Mouse (Mus musculus) intestine, embryonic 16.5 days (tissue): ENCODE measurements at regions not wholly inside any gene's neighbourhood (a gene's known extent, or its start where the extent isn't known, plus 50 kb on each side); places are given as distances from the start of the nearest gene placed in this dataset.

ENCODE experiments used
- ATAC-seq: fragments of 200-750 bp; cut with Nextera tagmentation; 2 replicates; pipeline ENCODE4 v1.8.0; 2017; ENCODE audit warnings: moderate TSS enrichment, moderate library complexity
- H3K27ac ChIP-seq: fragments of 300-500 bp; sonication (generic); 2 replicates; pipeline ENCODE4 v1.5.1; 2014; ENCODE audit warnings: mild to moderate bottlenecking, low read length
- H3K27me3 ChIP-seq: fragments of 300-500 bp; sonication (generic); replicated peaks from 2 replicates; pipeline ENCODE4 v1.6.1; 2014; ENCODE audit warnings: low read length, control low read depth, mixed read lengths; ENCODE audit not compliant: control insufficient read depth, insufficient read depth
- H3K36me3 ChIP-seq: fragments of 300-500 bp; sonication (generic); 2 replicates; pipeline ENCODE4 v1.6.1; 2014; ENCODE audit warnings: low read length, control low read depth; ENCODE audit not compliant: control insufficient read depth, insufficient read depth
- H3K4me1 ChIP-seq: fragments of 300-500 bp; sonication (generic); 2 replicates; pipeline ENCODE4 v1.6.1; 2014; ENCODE audit warnings: low read length, control low read depth, mixed read lengths; ENCODE audit not compliant: control insufficient read depth, insufficient read depth
- H3K4me2 ChIP-seq: fragments of 300-500 bp; sonication (generic); 2 replicates; pipeline ENCODE4 v1.6.1; 2014; ENCODE audit warnings: low read depth, low read length, control low read depth
- H3K4me3 ChIP-seq: fragments of 300-500 bp; sonication (generic); 2 replicates; pipeline ENCODE4 v1.5.1; 2014; ENCODE audit warnings: mild to moderate bottlenecking, low read length
- H3K9ac ChIP-seq: fragments of 300-500 bp; sonication (generic); 2 replicates; pipeline ENCODE4 v1.6.1; 2014; ENCODE audit warnings: low read depth, low read length
- H3K9me3 ChIP-seq: fragments of 300-500 bp; sonication (generic); 2 replicates; pipeline ENCODE4 v1.6.1; 2016; ENCODE audit warnings: low read length, control low read depth; ENCODE audit not compliant: control insufficient read depth
- WGBS: fragments of 180-500 bp; shearing (Covaris S2); extraction: QIAGEN DNeasy Blood & Tissue Kit; methylation state at CpG from one replicate; pipeline ENCODE4 v1.1.7; 2014; 5-methylcytosine and 5-hydroxymethylcytosine counted together

- Histone ChIP-seq H3K27ac (no peak overlapping the region), H3K27me3 (no peaks in the 10 kb centered on the region), H3K9ac (no peak overlapping the region), H3K4me3 (no peak overlapping the region), H3K36me3 (no peaks in the 10 kb centered on the region), H3K4me2 (no peak overlapping the region), H3K4me1 (no peaks in the 10 kb centered on the region), H3K9me3 (no peaks in the 10 kb centered on the region)
- 67% methylated on average over 5 of the region's 5 CpGs for WGBS
- ATAC-seq = no peak
Measured at GRCm38 (mm10) chr7:51266879-51267278, 243.9 kb upstream of the Ano5 start.

DNA sequence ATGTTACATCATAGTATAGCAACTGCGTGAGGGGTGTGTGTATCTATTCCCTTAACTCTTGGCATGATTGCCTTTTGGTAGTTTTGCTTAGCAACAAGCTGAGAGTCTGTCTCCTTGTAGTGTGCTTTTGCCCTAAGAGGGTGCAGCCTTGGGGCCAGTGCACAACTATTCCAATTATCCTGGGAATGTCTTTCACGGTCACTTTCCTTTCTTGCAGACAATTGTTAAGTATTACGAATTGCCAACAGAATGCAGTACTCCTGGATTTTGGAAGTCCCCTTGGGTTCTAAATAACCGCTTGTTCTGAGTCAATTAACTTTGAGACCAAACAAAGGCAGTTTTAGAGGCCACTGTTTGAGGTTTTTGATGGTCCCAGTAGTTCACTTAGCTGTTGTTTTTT lies 242.1 kb upstream of the Ano5 start:
- Histone ChIP-seq H3K9ac (no peak overlapping the region), H3K4me2 (no peak overlapping the region), H3K9me3 (no peaks in the 10 kb centered on the region), H3K36me3 (no peaks in the 10 kb centered on the region), H3K27me3 (no peaks in the 10 kb centered on the region), H3K4me1 (no peaks in the 10 kb centered on the region), H3K4me3 (no peak overlapping the region), H3K27ac (no peak overlapping the region)
- 41% methylated on average over 4 of the region's 4 CpGs for WGBS
- no peak for ATAC-seq

DNA sequence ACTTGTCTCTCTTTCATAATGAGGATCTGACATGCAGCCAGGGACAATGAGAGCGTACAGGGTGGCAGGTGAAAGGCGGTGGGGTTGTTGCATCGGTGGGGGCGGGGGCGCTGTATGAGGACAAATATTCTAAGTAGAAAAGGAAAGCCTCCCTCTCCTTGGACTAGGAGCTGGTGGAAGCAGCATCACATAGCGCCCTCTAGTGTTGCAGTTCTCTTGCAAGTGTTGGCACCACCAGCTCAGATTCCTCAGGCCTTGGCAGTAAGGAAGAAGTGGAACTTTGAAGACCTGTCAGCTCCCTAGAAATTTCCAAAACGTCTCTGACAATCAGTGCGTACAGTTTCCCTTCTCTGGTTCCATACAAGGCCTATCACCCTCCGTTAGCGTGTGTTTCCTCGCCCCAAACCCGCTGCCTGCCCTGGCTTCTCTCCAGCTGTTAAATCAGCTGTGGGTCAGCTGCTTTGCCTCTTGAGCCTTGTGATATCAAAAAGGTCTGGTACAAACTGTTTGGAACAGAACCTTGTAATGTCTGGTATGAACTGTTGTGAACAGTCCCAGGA lies 240.2 kb upstream of the Ano5 start:
- no peak overlapping the region for H3K9ac ChIP-seq
- no peaks in the 10 kb centered on the region for H3K36me3 ChIP-seq
- no peaks in the 10 kb centered on the region for H3K27me3 ChIP-seq
- H3K4me2 ChIP-seq = no peak overlapping the region
- H3K4me1 ChIP-seq = no peaks in the 10 kb centered on the region
- H3K4me3 ChIP-seq = no peak overlapping the region
- WGBS = 66% methylated on average over 12 of the region's 12 CpGs
- no peaks in the 10 kb centered on the region for H3K9me3 ChIP-seq
- H3K27ac ChIP-seq = no peak overlapping the region
- no peak for ATAC-seq

DNA sequence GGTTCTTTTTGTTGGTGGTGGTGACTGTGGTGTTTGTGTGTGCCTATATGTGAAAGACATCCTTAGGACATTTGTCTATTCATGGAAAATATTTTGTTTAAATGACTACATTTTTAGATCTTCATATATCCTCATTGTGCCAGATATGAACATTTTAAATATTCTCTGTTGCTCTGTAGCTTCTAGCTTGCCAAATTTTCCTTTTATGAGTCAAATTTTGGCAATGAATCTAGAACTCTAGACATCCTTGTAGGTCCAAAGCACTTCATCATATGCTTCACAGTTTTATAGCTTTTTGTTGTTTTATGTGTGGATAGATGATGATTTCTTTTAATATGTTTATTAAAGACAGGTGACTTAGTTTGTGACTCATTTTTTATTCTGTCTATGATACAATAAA lies 229.4 kb upstream of the Ano5 start:
- H3K27me3 ChIP-seq = no peaks in the 10 kb centered on the region
- ATAC-seq = no peak

GRCm38 (mm10) chr7:51300238-51300637 lies 210.6 kb upstream of the Ano5 start:
- ATAC-seq = peak; percentile 85
- no peaks in the 10 kb centered on the region for H3K27me3 ChIP-seq
- no peak overlapping the region for H3K4me2 ChIP-seq
- 13% methylated on average over 3 of the region's 3 CpGs for WGBS
- H3K36me3 ChIP-seq = no peaks in the 10 kb centered on the region
- H3K27ac ChIP-seq = no peak overlapping the region
- H3K9me3 ChIP-seq = no peaks in the 10 kb centered on the region
- H3K9ac ChIP-seq = no peak overlapping the region
- no peak overlapping the region for H3K4me3 ChIP-seq
- no peaks in the 10 kb centered on the region for H3K4me1 ChIP-seq

More for the DNA sequence above, 229.4 kb upstream of the Ano5 start:
- no peak overlapping the region for H3K4me2 ChIP-seq
- H3K4me1 ChIP-seq = no peaks in the 10 kb centered on the region
- no peak overlapping the region for H3K4me3 ChIP-seq
- no peak overlapping the region for H3K9ac ChIP-seq
- no peaks in the 10 kb centered on the region for H3K9me3 ChIP-seq
- H3K36me3 ChIP-seq = no peaks in the 10 kb centered on the region
- no peak overlapping the region for H3K27ac ChIP-seq

- Histone ChIP-seq H3K4me2 (no peak overlapping the region), H3K27ac (no peak overlapping the region), H3K9ac (no peak overlapping the region), H3K27me3 (no peaks in the 10 kb centered on the region), H3K36me3 (no peaks in the 10 kb centered on the region), H3K4me3 (no peak overlapping the region), H3K9me3 (no peaks in the 10 kb centered on the region), H3K4me1 (no peaks in the 10 kb centered on the region)
- ATAC-seq = no peak
- 73% methylated on average over 2 of the region's 2 CpGs for WGBS
Measured at GRCm38 (mm10) chr7:51307757-51308156, 203.1 kb upstream of the Ano5 start.

GRCm38 (mm10) chr7:51310191-51310590 lies 200.6 kb upstream of the Ano5 start:
- H3K9ac ChIP-seq = no peak overlapping the region
- H3K27ac ChIP-seq = no peak overlapping the region
- no peaks in the 10 kb centered on the region for H3K9me3 ChIP-seq
- no peaks in the 10 kb centered on the region for H3K4me1 ChIP-seq
- WGBS = 55% methylated on average over 3 of the region's 3 CpGs
- no peaks in the 10 kb centered on the region for H3K27me3 ChIP-seq
- no peak for ATAC-seq
- H3K36me3 ChIP-seq = no peaks in the 10 kb centered on the region
- H3K4me3 ChIP-seq = no peak overlapping the region
- H3K4me2 ChIP-seq = no peak overlapping the region

DNA sequence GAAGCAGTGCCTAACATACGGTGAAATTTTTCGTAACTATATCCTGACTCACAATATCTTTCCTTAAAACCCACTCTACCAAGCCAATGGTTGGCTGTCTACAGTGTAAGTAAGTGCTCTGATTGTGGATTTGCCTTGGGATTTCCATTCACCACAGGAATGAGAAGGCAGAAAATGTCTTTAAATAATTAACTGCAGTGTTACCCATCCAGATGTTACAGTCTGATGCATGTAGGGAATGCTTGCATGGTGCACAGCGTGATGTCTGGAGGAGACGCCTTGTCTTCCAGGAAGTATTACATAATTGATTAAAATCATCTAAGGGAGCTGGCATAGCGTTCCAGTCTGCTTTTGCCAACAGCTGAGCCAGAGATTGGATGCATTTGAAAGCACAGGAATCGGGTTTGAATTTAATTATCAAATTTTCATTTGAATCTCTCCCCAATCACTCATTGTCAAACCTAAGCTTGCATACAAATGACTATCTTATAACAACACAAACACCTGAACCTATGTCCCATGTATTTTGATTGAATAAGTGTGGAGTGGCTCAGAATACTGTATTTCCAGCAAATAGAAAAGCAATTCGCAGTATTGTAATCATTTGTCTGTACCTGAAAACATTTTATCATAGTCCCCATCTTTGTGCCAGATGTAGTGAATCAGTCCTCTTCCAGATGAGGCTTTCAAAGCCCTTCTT lies 170.8 kb upstream of the Ano5 start:
- H3K36me3 ChIP-seq = no peaks in the 10 kb centered on the region
- WGBS = 80% methylated on average over 7 of the region's 7 CpGs
- no peak overlapping the region for H3K4me2 ChIP-seq
- H3K4me1 ChIP-seq = no peaks in the 10 kb centered on the region
- H3K9me3 ChIP-seq = no peaks in the 10 kb centered on the region
- no peak overlapping the region for H3K4me3 ChIP-seq
- no peak overlapping the region for H3K9ac ChIP-seq
- no peak overlapping the region for H3K27ac ChIP-seq
- no peaks in the 10 kb centered on the region for H3K27me3 ChIP-seq
- no peak for ATAC-seq

GRCm38 (mm10) chr7:51347521-51347920 lies 163.3 kb upstream of the Ano5 start:
- 83% methylated on average over 3 of the region's 3 CpGs for WGBS
- ATAC-seq = no peak
- H3K36me3 ChIP-seq = no peaks in the 10 kb centered on the region
- H3K27ac ChIP-seq = no peak overlapping the region
- no peak overlapping the region for H3K9ac ChIP-seq
- H3K4me3 ChIP-seq = no peak overlapping the region
- H3K27me3 ChIP-seq = no peaks in the 10 kb centered on the region
- H3K4me2 ChIP-seq = no peak overlapping the region
- H3K9me3 ChIP-seq = no peaks in the 10 kb centered on the region
- no peaks in the 10 kb centered on the region for H3K4me1 ChIP-seq

- Histone ChIP-seq H3K27ac (no peak overlapping the region), H3K4me2 (no peak overlapping the region), H3K4me1 (no peaks in the 10 kb centered on the region), H3K9me3 (no peaks in the 10 kb centered on the region), H3K9ac (no peak overlapping the region), H3K27me3 (no peaks in the 10 kb centered on the region), H3K36me3 (no peaks in the 10 kb centered on the region), H3K4me3 (no peak overlapping the region)
- 57% methylated on average over 3 of the region's 3 CpGs for WGBS
- no peak for ATAC-seq
Measured at GRCm38 (mm10) chr7:51360134-51360533, 150.7 kb upstream of the Ano5 start.
